Mouse (Mus musculus) liver, embryonic 14.5 days (tissue): ENCODE data around the gene Rab27a. TPM values are rescaled to one million over a fixed set of nuclear protein-coding genes. Genes with fewer than 3 reads are reported as not detected.

Source experiments
- ATAC-seq: fragments of 200-750 bp; cut with Nextera tagmentation; 2 replicates; pipeline ENCODE4 v1.8.0; 2017; ENCODE audit warnings: moderate number of reproducible peaks, mild to moderate bottlenecking, moderate library complexity; ENCODE audit not compliant: insufficient read depth
- DNase-seq, 3 experiments: peaks; one replicate each; pipeline ENCODE4 v3.0.0-alpha.2; 2012 to 2013; ENCODE audit warnings: low read depth in 3 of 3, low spot score in 3 of 3
- H3K27ac ChIP-seq: fragments of 300-500 bp; sonication (generic); 2 replicates; pipeline ENCODE4 v1.5.1; 2014; ENCODE audit warnings: moderate library complexity, mild to moderate bottlenecking, control low read depth, inconsistent platforms
- H3K27me3 ChIP-seq: fragments of 300-500 bp; sonication (generic); 2 replicates; pipeline ENCODE4 v1.6.1; 2014; ENCODE audit warnings: mild to moderate bottlenecking, low read length, moderate library complexity; ENCODE audit not compliant: control insufficient read depth, insufficient read depth
- H3K36me3 ChIP-seq: fragments of 300-500 bp; sonication (generic); replicated peaks from 2 replicates; pipeline ENCODE4 v1.6.1; 2014; ENCODE audit warnings: low read depth; ENCODE audit not compliant: control insufficient read depth, insufficient read depth
- H3K4me1 ChIP-seq, 2 experiments: fragments of 200-500 bp in 1 of 2; fragments of 300-500 bp in 1 of 2; sonication (generic) in 1 of 2; replicated peaks; 2 replicates each; pipeline ENCODE4 v1.6.1; 2012 to 2014; ENCODE audit warnings: antibody characterized with exemption in 1 of 2, inconsistent platforms in 1 of 2, low read length in 1 of 2; ENCODE audit not compliant: control insufficient read depth in 2 of 2, insufficient read depth in 2 of 2
- H3K4me2 ChIP-seq: fragments of 300-500 bp; sonication (generic); 2 replicates; pipeline ENCODE4 v1.6.1; 2014; ENCODE audit warnings: low read depth, mild to moderate bottlenecking, control low read depth, moderate library complexity
- H3K4me3 ChIP-seq, 2 experiments: fragments of 200-500 bp in 1 of 2; fragments of 300-500 bp in 1 of 2; sonication (generic) in 1 of 2; 2 replicates each; pipeline ENCODE4 v1.5.1; 2012 to 2014; ENCODE audit warnings: low read depth in 2 of 2, low read length in 2 of 2, mild to moderate bottlenecking in 2 of 2, control low read depth in 1 of 2, inconsistent platforms in 1 of 2, moderate library complexity in 1 of 2; ENCODE audit not compliant: insufficient read depth in 1 of 2
- H3K9ac ChIP-seq: fragments of 300-500 bp; sonication (generic); replicated peaks from 2 replicates; pipeline ENCODE4 v1.6.1; 2014; ENCODE audit warnings: mild to moderate bottlenecking, control low read depth, moderate library complexity
- H3K9me3 ChIP-seq: fragments of 300-500 bp; sonication (generic); 2 replicates; pipeline ENCODE4 v1.6.1; 2016; ENCODE audit warnings: low read length, mixed read lengths; ENCODE audit not compliant: control insufficient read depth
- CTCF ChIP-seq: IDR thresholded peaks from 2 replicates; pipeline ENCODE4 v1.5.1; 2016; ENCODE audit warnings: antibody characterized with exemption, low read depth, control low read depth
- EP300 ChIP-seq: IDR thresholded peaks from 2 replicates; pipeline ENCODE4 v1.6.1; 2016; ENCODE audit warnings: antibody characterized with exemption, low read depth
- WGBS: fragments of 180-500 bp; shearing (Covaris S2); extraction: QIAGEN DNeasy Blood & Tissue Kit; methylation state at CpG from one replicate; pipeline ENCODE4 v1.1.7; 2014; ENCODE audit not compliant: insufficient replicate concordance; 5-methylcytosine and 5-hydroxymethylcytosine counted together
- polyA plus RNA-seq, 2 experiments: library from polyadenylated mRNA; depleted of rRNA in 1 of 2; stranded (reverse) in 1 of 2; unstranded in 1 of 2; fragments of >200 nt; fragmentation: Nextera tagmentation in 1 of 2; extraction: Ambion mirVana in 1 of 2; gene quantifications; 2 replicates each; pipeline versions ENCODE4 v1.2.1 to v1.2.3; 2012 to 2014

Rab27a gene
- polyA plus RNA-seq, 2 experiments, result 1.6 to 2.8 TPM

DNA sequence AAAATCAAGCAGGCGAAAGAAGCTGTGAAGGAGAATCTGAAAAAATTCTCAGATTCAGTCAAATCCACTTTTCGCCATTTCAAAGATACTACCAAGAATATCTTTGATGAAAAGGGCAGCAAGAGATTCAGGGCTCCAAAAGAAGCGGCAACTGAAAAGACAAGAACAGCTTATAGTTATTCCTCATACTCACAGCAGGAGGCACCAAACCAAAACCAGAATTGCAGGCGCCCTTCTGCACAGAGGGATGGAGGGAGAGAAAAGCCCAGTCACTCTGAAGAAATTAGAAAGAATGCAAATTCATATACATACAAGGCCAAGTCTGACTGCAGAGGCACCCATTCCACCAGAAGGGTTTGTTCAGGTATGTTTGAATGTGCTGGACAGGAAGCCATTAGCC is 32.0 kb upstream of the Rab27a start:
- Histone ChIP-seq H3K9ac (no peak overlapping the region), H3K4me3 (no peak overlapping the region), H3K27ac (no peak overlapping the region), H3K4me2 (no peak overlapping the region), H3K4me1 (no peaks in the 10 kb centered on the region), H3K36me3 (no peaks in the 10 kb centered on the region; the same call in 1 of the 2 replicates), H3K9me3 (no peaks in the 10 kb centered on the region), H3K27me3 (no peaks in the 10 kb centered on the region)
- WGBS, result 74% methylated on average over 4 of the region's 4 CpGs
- no peak for TF ChIP-seq CTCF
- no peak for TF ChIP-seq EP300
- DNase-seq, result no peak
- no peak for ATAC-seq

DNA sequence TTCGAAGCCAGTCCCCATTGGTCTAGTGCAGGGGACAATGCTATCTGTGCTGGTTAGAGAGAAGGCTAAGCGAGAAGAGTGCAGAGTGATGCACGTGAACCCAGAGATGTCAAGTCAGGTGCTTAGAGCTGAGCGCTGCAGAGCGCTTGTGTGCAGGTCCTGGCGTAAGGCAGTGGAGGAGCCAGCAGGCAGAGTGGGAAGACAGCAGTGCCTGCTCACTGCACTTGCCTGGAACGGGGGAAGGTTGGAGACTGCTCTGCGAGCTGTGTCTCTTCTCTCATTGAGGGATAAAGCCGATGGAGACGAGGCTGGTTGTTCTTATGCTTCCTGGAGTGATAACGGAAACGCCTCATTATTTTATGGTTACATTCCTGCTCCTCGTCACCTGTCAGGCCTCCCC is 29.9 kb upstream of the Rab27a start:
- Histone ChIP-seq H3K4me3 (no peak overlapping the region), H3K4me1 (no peaks in the 10 kb centered on the region), H3K27ac (no peak overlapping the region), H3K27me3 (no peaks in the 10 kb centered on the region), H3K36me3 (no peaks in the 10 kb centered on the region; the same call in 1 of the 2 replicates), H3K9me3 (no peaks in the 10 kb centered on the region), H3K9ac (no peak overlapping the region), H3K4me2 (no peak overlapping the region)
- WGBS, result 80% methylated on average over 13 of the region's 13 CpGs
- TF ChIP-seq CTCF, result no peak
- TF ChIP-seq EP300, result no peak
- ATAC-seq (no peak), DNase-seq (no peak)

DNA sequence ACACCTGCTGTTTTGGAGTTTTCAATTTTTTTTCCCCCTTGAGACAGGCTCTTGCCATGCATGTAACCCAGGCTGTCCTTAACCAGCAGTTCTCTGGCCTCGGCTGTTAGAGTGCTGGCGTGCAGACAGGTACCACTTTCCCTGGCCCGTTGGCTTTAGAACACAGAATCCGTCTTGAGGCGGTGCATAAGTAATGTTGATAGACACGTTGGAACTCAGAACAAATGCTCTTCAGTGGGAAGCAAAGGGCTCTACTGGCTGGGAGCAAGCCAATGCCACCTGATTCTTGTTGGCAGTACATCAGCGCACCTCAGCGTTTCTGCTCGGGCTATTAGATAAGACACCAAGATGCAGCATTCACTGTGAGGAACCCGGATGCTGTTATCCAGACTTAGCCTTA is 24.8 kb upstream of the Rab27a start:
- 81% methylated on average over 10 of the region's 10 CpGs for WGBS
- Histone ChIP-seq H3K27ac (no peak overlapping the region), H3K4me1 (no peaks in the 10 kb centered on the region), H3K4me2 (no peak overlapping the region), H3K4me3 (no peak overlapping the region), H3K9me3 (no peaks in the 10 kb centered on the region), H3K36me3 (no peaks in the 10 kb centered on the region; the same call in 1 of the 2 replicates), H3K27me3 (no peaks in the 10 kb centered on the region), H3K9ac (no peak overlapping the region)
- no peak for DNase-seq
- no peak for TF ChIP-seq EP300
- TF ChIP-seq CTCF, result no peak
- ATAC-seq, result no peak

DNA sequence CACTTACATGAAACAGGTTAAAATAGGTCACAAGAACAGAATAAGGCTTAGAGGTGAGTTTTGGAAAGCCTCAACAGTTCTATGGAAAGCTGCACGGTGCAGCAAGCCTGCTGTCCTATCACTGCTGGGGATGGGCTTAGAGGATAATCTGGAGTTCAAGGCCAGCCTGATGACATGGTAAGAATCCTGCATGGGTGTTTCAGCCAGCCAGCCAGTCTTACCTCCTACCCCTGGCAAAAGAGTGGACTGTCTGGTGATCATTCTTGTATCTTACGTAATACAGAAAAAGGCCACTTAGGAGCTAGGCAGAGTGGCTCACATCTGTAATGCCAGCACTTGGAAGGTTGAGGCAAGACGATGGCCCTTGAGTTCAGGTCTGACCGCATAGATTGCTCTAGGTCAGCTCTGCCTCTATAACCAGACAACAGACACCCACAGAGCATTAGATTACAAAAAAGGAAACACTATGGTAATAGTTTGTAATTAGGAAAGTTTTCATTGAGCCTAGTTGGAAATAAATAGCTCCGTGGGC is 24.0 kb upstream of the Rab27a start:
- TF ChIP-seq CTCF, result no peak
- no peak for TF ChIP-seq EP300
- no peaks in the 10 kb centered on the region for H3K27me3 ChIP-seq
- H3K4me2 ChIP-seq, result no peak overlapping the region
- no peak overlapping the region for H3K27ac ChIP-seq
- DNase-seq (no peak), ATAC-seq (no peak)
- 85% methylated on average over 5 of the region's 5 CpGs for WGBS
- no peaks in the 10 kb centered on the region for H3K9me3 ChIP-seq
- H3K36me3 ChIP-seq, result no peaks in the 10 kb centered on the region; the same call in 1 of the 2 replicates
- no peaks in the 10 kb centered on the region for H3K4me1 ChIP-seq
- no peak overlapping the region for H3K4me3 ChIP-seq
- H3K9ac ChIP-seq, result no peak overlapping the region

DNA sequence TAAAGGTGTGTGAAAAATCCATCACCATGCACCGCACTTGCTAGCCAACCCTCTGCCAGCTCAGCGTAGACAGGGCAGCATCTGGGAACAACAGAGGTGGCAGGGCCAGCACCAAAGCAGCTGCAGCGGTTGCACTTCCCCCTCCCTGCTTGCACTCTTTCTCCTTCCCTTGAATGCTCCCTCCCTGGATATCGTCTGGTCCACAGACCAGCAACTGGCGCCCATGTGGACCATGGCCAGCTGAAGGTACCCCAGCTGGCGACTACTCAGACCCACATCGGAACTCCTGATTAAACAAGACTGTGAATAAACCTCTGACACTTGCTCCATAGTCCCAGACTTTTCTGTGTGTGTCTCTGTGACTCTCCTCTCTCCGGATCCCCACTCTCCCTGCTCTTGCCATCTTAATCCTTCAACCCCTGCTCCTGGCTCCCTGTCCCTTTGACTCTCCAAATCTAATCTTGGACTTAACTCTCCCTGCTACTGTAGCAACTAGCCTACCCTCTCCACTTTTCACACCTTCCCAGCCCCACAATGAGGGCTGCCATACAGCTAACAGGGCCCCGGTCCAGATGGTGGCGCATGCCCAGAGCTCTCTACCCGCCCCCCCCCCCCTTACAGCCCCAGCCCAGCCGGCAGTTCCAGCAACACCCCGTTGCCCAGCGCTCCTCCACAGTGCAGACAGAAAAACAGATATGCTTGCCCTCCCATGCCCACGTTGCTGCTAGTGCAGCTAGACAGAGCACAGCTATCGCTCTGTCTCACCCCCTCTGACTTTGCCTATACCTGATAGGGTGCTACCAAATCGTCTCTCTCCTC is 18.6 kb upstream of the Rab27a start:
- DNase-seq (no peak), ATAC-seq (no peak)
- Histone ChIP-seq H3K9ac (no peak overlapping the region), H3K9me3 (no peaks in the 10 kb centered on the region), H3K4me3 (no peak overlapping the region), H3K4me1 (no peaks in the 10 kb centered on the region), H3K27ac (no peak overlapping the region), H3K27me3 (no peaks in the 10 kb centered on the region), H3K36me3 (no peaks in the 10 kb centered on the region), H3K4me2 (no peak overlapping the region)
- 55% methylated on average over 16 of the region's 17 CpGs for WGBS
- TF ChIP-seq CTCF (no peak), EP300 (no peak)
